Mouse (Mus musculus): ENCODE measurements around the gene 4930524J08Rik. TPM values are rescaled to one million over a fixed set of nuclear protein-coding genes. Genes with fewer than 3 reads are reported as not detected.

Gene 4930524J08Rik
- polyA plus RNA-seq (2017; shearing (Covaris generic)) = not detected

GRCm38 (mm10) chr5:99978699-99979442 lies at the start of gene 4930524J08Rik, which contains the start of gene Hnrnpd:
Gene 4930524J08Rik (plus strand): TSS chr5:99979061.
Gene Hnrnpd (minus strand): TSS chr5:99978938.

Other genes with a start within 250 kb of the 4930524J08Rik start
- 6.8 TPM for gene Rasgef1b, start 250.0 kb upstream of the 4930524J08Rik start, polyA plus RNA-seq (2017; shearing (Covaris generic))
- gene Vamp9, start 72.8 kb upstream of the 4930524J08Rik start, polyA plus RNA-seq (2017; shearing (Covaris generic)) = not detected
- gene Hnrnpd, start 123 bp upstream of the 4930524J08Rik start, polyA plus RNA-seq (2017; shearing (Covaris generic)) = 15.4 TPM
- gene Hnrnpdl, start 60.6 kb downstream of the 4930524J08Rik start, polyA plus RNA-seq (2017; shearing (Covaris generic)) = 115 TPM
- 34.7 TPM for gene Enoph1, start 60.9 kb downstream of the 4930524J08Rik start, polyA plus RNA-seq (2017; shearing (Covaris generic))
- gene Tmem150c, start 180.7 kb downstream of the 4930524J08Rik start, polyA plus RNA-seq (2017; shearing (Covaris generic)) = 0.24 TPM

Data from activated CD4-positive, CD25-positive, alpha-beta regulatory T cell, adult 9 weeks (primary cell).